ENCODE assay signal across 8 mouse cellular contexts in the genomic region with DNA sequence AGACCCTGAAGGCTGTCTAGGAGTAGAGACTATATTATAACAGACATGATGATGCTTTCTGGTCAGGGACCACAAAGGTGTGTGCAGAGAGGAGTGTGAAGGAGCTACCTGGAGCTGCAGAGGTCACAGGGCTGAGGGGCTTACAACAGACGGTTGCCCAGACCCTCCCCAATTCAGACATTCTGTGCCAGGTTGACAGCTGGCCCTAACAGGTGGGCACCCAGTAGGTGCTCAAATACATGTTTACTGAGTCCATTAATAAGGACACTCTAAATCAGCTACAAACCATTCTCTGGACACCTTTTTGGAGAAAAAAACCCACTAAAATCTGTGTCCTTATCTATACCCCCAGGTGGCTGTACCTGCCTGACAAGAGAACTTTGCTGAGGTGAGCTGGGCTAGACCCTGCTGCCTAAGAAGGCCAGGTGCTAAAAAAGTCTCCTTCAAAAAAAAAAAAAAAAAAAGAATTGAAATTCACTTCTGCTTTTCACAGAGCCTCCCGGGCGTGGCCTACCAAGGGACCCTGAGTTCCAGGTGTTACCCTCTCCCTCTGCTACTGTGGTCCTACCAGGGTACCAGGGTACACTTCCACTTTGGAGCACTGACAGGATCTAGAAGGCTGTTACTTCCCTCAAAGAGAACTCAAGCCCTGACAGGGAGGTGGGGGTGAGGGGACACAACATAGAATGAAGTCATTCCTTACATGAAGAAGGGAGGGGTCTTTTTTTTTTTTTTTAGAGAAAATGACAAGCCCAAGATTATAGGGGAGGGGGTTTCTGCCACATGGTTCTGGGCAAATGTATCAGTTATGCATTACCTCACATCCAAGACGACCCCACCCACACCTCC. TPM values are rescaled to one million over a fixed set of nuclear protein-coding genes. Genes with fewer than 3 reads are reported as not detected.
DNase-seq lines count a peak whose midpoint lies in the region; ATAC-seq lines count a peak whose summit lies in the region.

No protein-coding gene starts in this region.

- no peak for DNase-seq in kidney, adult 8-10 months
- no peak for DNase-seq in intestine, embryonic 14.5 days (ENCODE audit: low spot score)
- peak; percentile 26 for DNase-seq in naive thymus-derived CD4-positive, alpha-beta T cell, adult 2 months (ENCODE audit: low read depth)
- DNase-seq in urinary bladder, postnatal 25 days (ENCODE audit: low spot score): no peak
- no peak for DNase-seq in adrenal gland, postnatal 4 days (ENCODE audit: low spot score in 2 of 2)
- DNase-seq in layer of hippocampus, adult 18-20 months (ENCODE audit: low spot score in 2 of 2): no peak

- H3K27me3 ChIP-seq in kidney, embryonic 15.5 days: no peaks in the 10 kb centered on the region
- 0 out of 2 replicates have a peak, but pooled peaks cover 6% of the 10 kb centered on the region for H3K27me3 ChIP-seq in intestine, embryonic 14.5 days (replicated peaks; ENCODE audit: control insufficient read depth, insufficient read depth, low read length)

- H3K9ac ChIP-seq in kidney, embryonic 15.5 days: peak overlapping the region; percentile 88
- H3K9ac ChIP-seq in intestine, embryonic 14.5 days (ENCODE audit: low read length): peak overlapping the region; percentile 86

- peak overlapping the region; percentile 85 for H3K4me3 ChIP-seq in kidney, embryonic 15.5 days (replicated peaks)
- H3K4me3 ChIP-seq in intestine, embryonic 14.5 days (ENCODE audit: low read depth, low read length): peak overlapping the region; percentile 76

- H3K27ac ChIP-seq in kidney, embryonic 15.5 days: no peak overlapping the region
- no peak overlapping the region for H3K27ac ChIP-seq in intestine, embryonic 14.5 days (ENCODE audit: low read depth)

- no peaks in the 10 kb centered on the region for H3K36me3 ChIP-seq in kidney, embryonic 15.5 days
- no peaks in the 10 kb centered on the region for H3K36me3 ChIP-seq in intestine, embryonic 14.5 days (ENCODE audit: control insufficient read depth, insufficient read depth, low read length)

- ATAC-seq in kidney, embryonic 15.5 days (replicated peaks; ENCODE audit: low FRiP score): no peak
- peak; percentile 51 for ATAC-seq in common myeloid progenitor, adult 5-6 weeks (replicated peaks; ENCODE audit: low read depth, poor library complexity, severe bottlenecking)
- ATAC-seq in intestine, embryonic 14.5 days (replicated peaks; ENCODE audit: low FRiP score, low TSS enrichment, low read depth): no peak

- H3K4me2 ChIP-seq in kidney, embryonic 15.5 days: peak overlapping the region; percentile 91
- H3K4me2 ChIP-seq in intestine, embryonic 14.5 days (ENCODE audit: low read length): peak overlapping the region; percentile 87

- H3K4me1 ChIP-seq in kidney, embryonic 15.5 days: peaks cover 27% of the 10 kb centered on the region
- H3K4me1 ChIP-seq in intestine, embryonic 14.5 days (replicated peaks; ENCODE audit: control insufficient read depth, insufficient read depth, low read length): peaks cover 13% of the 10 kb centered on the region

- no peaks in the 10 kb centered on the region for H3K9me3 ChIP-seq in kidney, embryonic 15.5 days (replicated peaks)
- no peaks in the 10 kb centered on the region for H3K9me3 ChIP-seq in intestine, embryonic 14.5 days (ENCODE audit: control insufficient read depth, low read length)

- WGBS in kidney, embryonic 15.5 days: 70% methylated on average over 4 of the region's 4 CpGs
- WGBS in intestine, embryonic 14.5 days: 72% methylated on average over 4 of the region's 4 CpGs

RNA-seq across cellular contexts. Expression of a gene that starts 2.0 kb away (rescaled TPM):
- polyA plus RNA-seq in kidney, embryonic 15.5 days (2015; fragmentation: Nextera tagmentation; extraction: Ambion mirVana): 5.7 and 7.1 TPM in 2 replicates
- 8.3 and 13.3 TPM in 2 replicates for total RNA-seq in common myeloid progenitor, adult 5-6 weeks (2017)
- 8.8 and 9.7 TPM in 2 replicates for polyA plus RNA-seq in intestine, embryonic 14.5 days (2014; fragmentation: Nextera tagmentation; extraction: Ambion mirVana)
- 10 to 100 TPM; 40.4 to 44.4 TPM for total RNA-seq in adrenal gland, postnatal 4 days (2021)
- total RNA-seq in layer of hippocampus, adult 18-20 months (2021): 100 to 1,000 TPM in 1 of 2 experiments, 10 to 100 TPM in 1; 97.0 to 102 TPM

RNA-seq across cellular contexts. Expression of a gene that starts 30.5 kb away (rescaled TPM):
- 25.0 and 27.2 TPM in 2 replicates for polyA plus RNA-seq in kidney, embryonic 15.5 days (2015; fragmentation: Nextera tagmentation; extraction: Ambion mirVana)
- total RNA-seq in common myeloid progenitor, adult 5-6 weeks (2017): not detected in 2 replicates
- polyA plus RNA-seq in intestine, embryonic 14.5 days (2014; fragmentation: Nextera tagmentation; extraction: Ambion mirVana): 1.2 and 2.1 TPM in 2 replicates
- total RNA-seq in adrenal gland, postnatal 4 days (2021): not detected
- under 1 TPM in 1 of 2 experiments, not detected in 1; 0.40 TPM for total RNA-seq in layer of hippocampus, adult 18-20 months (2021)

RNA-seq across cellular contexts. Expression of a gene that starts 42.4 kb away (rescaled TPM):
- 20.9 and 23.0 TPM in 2 replicates for polyA plus RNA-seq in kidney, embryonic 15.5 days (2015; fragmentation: Nextera tagmentation; extraction: Ambion mirVana)
- 6.5 and 9.0 TPM in 2 replicates for total RNA-seq in common myeloid progenitor, adult 5-6 weeks (2017)
- polyA plus RNA-seq in intestine, embryonic 14.5 days (2014; fragmentation: Nextera tagmentation; extraction: Ambion mirVana): 32.6 and 35.1 TPM in 2 replicates
- total RNA-seq in adrenal gland, postnatal 4 days (2021): 10 to 100 TPM; 16.6 to 19.2 TPM
- 10 to 100 TPM; 29.9 to 35.2 TPM for total RNA-seq in layer of hippocampus, adult 18-20 months (2021)
